Mouse (Mus musculus) splenic B cell, adult 2 months (primary cell): Measurements from ENCODE around the gene Myo16.

Experiments
- DNase-seq: peaks from one replicate; pipeline ENCODE4 v3.0.0-alpha.2; 2011; ENCODE audit warnings: low read depth, low spot score
- H3K27me3 ChIP-seq: 2 replicates; pipeline ENCODE4 v1.6.1; 2012; ENCODE audit warnings: mild to moderate bottlenecking, low read length, moderate library complexity, mixed read lengths; ENCODE audit not compliant: control insufficient read depth, poor library complexity, insufficient read depth, severe bottlenecking
- H3K36me3 ChIP-seq: 2 replicates; pipeline ENCODE4 v1.6.1; 2012; ENCODE audit warnings: mild to moderate bottlenecking, low read length, moderate library complexity, mixed read lengths; ENCODE audit not compliant: control insufficient read depth, poor library complexity, insufficient read depth, severe bottlenecking

Gene Myo16

GRCm38 (mm10) chr8:10153611-10154438 is at the start of gene Myo16:
TSS of gene Myo16 (plus strand) at chr8:10153911.
- Histone ChIP-seq H3K36me3 (no peaks in the 10 kb centered on the region), H3K27me3 (no peaks in the 10 kb centered on the region)
- no peak for DNase-seq

- Histone ChIP-seq H3K36me3 (no peaks in the 10 kb centered on the region), H3K27me3 (no peaks in the 10 kb centered on the region)
- DNase-seq = no peak
Observed at GRCm38 (mm10) chr8:10108516-10109271, 45.0 kb upstream of the Myo16 start.

GRCm38 (mm10) chr8:10122749-10123148 is 31.0 kb upstream of the Myo16 start:
- no peak for DNase-seq
- H3K36me3 ChIP-seq = no peaks in the 10 kb centered on the region
- H3K27me3 ChIP-seq = no peaks in the 10 kb centered on the region

- no peak for DNase-seq
- Histone ChIP-seq H3K36me3 (no peaks in the 10 kb centered on the region), H3K27me3 (no peaks in the 10 kb centered on the region)
Observed at GRCm38 (mm10) chr8:10123412-10123811, 30.3 kb upstream of the Myo16 start.

GRCm38 (mm10) chr8:10125684-10126083 is 28.0 kb upstream of the Myo16 start:
- H3K36me3 ChIP-seq = no peaks in the 10 kb centered on the region
- no peak for DNase-seq
- H3K27me3 ChIP-seq = no peaks in the 10 kb centered on the region

GRCm38 (mm10) chr8:10130513-10131414 is 22.9 kb upstream of the Myo16 start:
- H3K36me3 ChIP-seq = no peaks in the 10 kb centered on the region
- DNase-seq = no peak
- H3K27me3 ChIP-seq = no peaks in the 10 kb centered on the region

- no peak for DNase-seq
- Histone ChIP-seq H3K27me3 (no peaks in the 10 kb centered on the region), H3K36me3 (no peaks in the 10 kb centered on the region)
Observed at GRCm38 (mm10) chr8:10139536-10139935, 14.2 kb upstream of the Myo16 start.

- Histone ChIP-seq H3K36me3 (no peaks in the 10 kb centered on the region), H3K27me3 (no peaks in the 10 kb centered on the region)
- no peak for DNase-seq
Observed at GRCm38 (mm10) chr8:10143961-10144360, 9.8 kb upstream of the Myo16 start.

- no peaks in the 10 kb centered on the region for H3K27me3 ChIP-seq
- DNase-seq = no peak
- no peaks in the 10 kb centered on the region for H3K36me3 ChIP-seq
Observed at GRCm38 (mm10) chr8:10151692-10152247, 1.9 kb upstream of the Myo16 start.

GRCm38 (mm10) chr8:10154439-10154745 is 681 bp downstream of the Myo16 start:
- no peaks in the 10 kb centered on the region for H3K27me3 ChIP-seq
- no peaks in the 10 kb centered on the region for H3K36me3 ChIP-seq
- no peak for DNase-seq

- H3K36me3 ChIP-seq = no peaks in the 10 kb centered on the region
- DNase-seq = no peak
- H3K27me3 ChIP-seq = no peaks in the 10 kb centered on the region
Observed at GRCm38 (mm10) chr8:10155075-10155474, 1.4 kb downstream of the Myo16 start.

- Histone ChIP-seq H3K27me3 (no peaks in the 10 kb centered on the region), H3K36me3 (no peaks in the 10 kb centered on the region)
- no peak for DNase-seq
Observed at GRCm38 (mm10) chr8:10161106-10161505, 7.4 kb downstream of the Myo16 start.

- no peak for DNase-seq
- no peaks in the 10 kb centered on the region for H3K27me3 ChIP-seq
- H3K36me3 ChIP-seq = no peaks in the 10 kb centered on the region
Observed at GRCm38 (mm10) chr8:10164959-10165358, 11.2 kb downstream of the Myo16 start.

- Histone ChIP-seq H3K36me3 (no peaks in the 10 kb centered on the region), H3K27me3 (no peaks in the 10 kb centered on the region)
- DNase-seq = no peak
Observed at GRCm38 (mm10) chr8:10168326-10168725, 14.6 kb downstream of the Myo16 start.
